Comparison of ENCODE assay signal across 7 mouse cellular contexts in genomic region chr12:69196444-69197377, GRCm38 (mm10). TPM values are rescaled to one million over a fixed set of nuclear protein-coding genes. Genes with fewer than 3 reads are reported as not detected.
DNase-seq lines count a peak whose midpoint lies in the region; ATAC-seq lines count a peak whose summit lies in the region.

Gm49383 (minus strand) TSS chr12:69197104.

- under 1% methylated on average over 75 of the region's 75 CpGs for WGBS in hindbrain, embryonic 16.5 days

- peak within 1 kb of the TSS; percentile 99 for H3K4me3 ChIP-seq in hindbrain, embryonic 16.5 days (ENCODE audit: low read length)

- H3K27me3 ChIP-seq in hindbrain, embryonic 16.5 days (replicated peaks; ENCODE audit: control insufficient read depth, insufficient read depth, low read length) = no peaks in the 10 kb centered on the region

- H3K4me2 ChIP-seq in hindbrain, embryonic 16.5 days (ENCODE audit: low read length) = peak within 1 kb of the TSS; percentile 92

- peaks cover 22% of the 10 kb centered on the region for H3K4me1 ChIP-seq in hindbrain, embryonic 16.5 days (ENCODE audit: control insufficient read depth, insufficient read depth, low read depth, low read length)

- no peaks in the 10 kb centered on the region for H3K9me3 ChIP-seq in hindbrain, embryonic 16.5 days (ENCODE audit: control insufficient read depth, low read length)

- peak; percentile 85 for ATAC-seq in hindbrain, embryonic 16.5 days
- peak; percentile 73 for ATAC-seq in megakaryocyte-erythroid progenitor cell, adult 5-6 weeks (replicated peaks; ENCODE audit: low FRiP score, low TSS enrichment, poor library complexity, severe bottlenecking)

- peak within 1 kb of the TSS; percentile 90 for H3K9ac ChIP-seq in hindbrain, embryonic 16.5 days (ENCODE audit: low read depth, low read length)

- peak within 1 kb of the TSS; percentile 93 for H3K27ac ChIP-seq in hindbrain, embryonic 16.5 days (ENCODE audit: low read depth, low read length)

- intact Hi-C loops in left cerebral cortex, postnatal 25 days (cut with DNase I) = loop anchor here (1.0 to 5.0 kb wide), 3 partner anchors 12 to 100 kb away; partner anchors contain the start of genes Klhdc1, Klhdc2, Mgat2 and Rpl36al

- peak; percentile 65 to 74 for DNase-seq in adrenal gland, adult 18-20 months (ENCODE audit: low spot score in 2 of 2)
- peak; percentile 70 to 75 for DNase-seq in cerebellum, postnatal 36 days
- DNase-seq in gastrocnemius, adult 18-20 months (ENCODE audit: low spot score) = peak; percentile 55
- DNase-seq in left cerebral cortex, postnatal 25 days (ENCODE audit: low spot score in 2 of 2) = peak; percentile 74 to 79
- DNase-seq in right cerebral cortex, postnatal 14 days = peak; percentile 74

- 0 out of 2 replicates have a peak, but pooled peaks cover 4% of the 10 kb centered on the region for H3K36me3 ChIP-seq in hindbrain, embryonic 16.5 days (ENCODE audit: control insufficient read depth, insufficient read depth, low read length)

RNA-seq across cellular contexts. Expression of gene Gm49383, which starts in this region (rescaled TPM):
- 1 to 10 TPM; 3.3 to 4.5 TPM for total RNA-seq in adrenal gland, adult 18-20 months (2021)
- total RNA-seq in gastrocnemius, adult 18-20 months (2021) = 1 to 10 TPM; 1.7 to 3.4 TPM
- polyA plus RNA-seq in hindbrain, embryonic 16.5 days (2015; fragmentation: Nextera tagmentation; extraction: Ambion mirVana) = 13.6 and 15.3 TPM in 2 replicates
- total RNA-seq in left cerebral cortex, postnatal 25 days (2021) = 1 to 10 TPM; 3.8 to 5.9 TPM
- total RNA-seq in megakaryocyte-erythroid progenitor cell, adult 5-6 weeks (2014; fragmentation: Nextera tagmentation) = 7.8 and 24.2 TPM in 2 replicates
- 42.3 and 48.1 TPM in 2 replicates for total RNA-seq in megakaryocyte-erythroid progenitor cell, adult 5-6 weeks (2017)

Comparison
In these comparisons a context has a peak if more than half of its experiments do, and no peak if none do; other contexts are left out.
1. Peak in every context shown above with its lines: DNase-seq, ATAC-seq, H3K4me3 ChIP-seq and H3K27ac ChIP-seq.